Mouse (Mus musculus): Measurements from ENCODE around the gene Glg1.

- TF ChIP-seq CTCF (IDR thresholded peaks at IDR 0.05 in 2 of 3, conservative IDR thresholded peaks at IDR 0.05 in 1 of 3; ENCODE audit: control insufficient read depth in 1 of 3, insufficient read depth in 1 of 3, low read depth in 2 of 3, low read length in 3 of 3, poor library complexity in 1 of 3, severe bottlenecking in 1 of 3) (no peak), MAFK (IDR thresholded peaks at IDR 0.05; ENCODE audit: borderline replicate concordance, low read depth, low read length) (no peak), UBTF (IDR thresholded peaks at IDR 0.05; ENCODE audit: borderline replicate concordance, insufficient read depth, low read depth, low read length) (no peak), KAT2A (conservative IDR thresholded peaks at IDR 0.05; ENCODE audit: low read depth, low read length) (no peak), POLR2A (IDR thresholded peaks at IDR 0.05; ENCODE audit: control insufficient read depth in 1 of 2, insufficient read depth in 1 of 2, low read depth in 1 of 2, low read length in 2 of 2, poor library complexity in 1 of 2) (no peak), NELFE (IDR thresholded peaks at IDR 0.05; ENCODE audit: low read depth, low read length) (no peak), MEF2A (IDR thresholded peaks at IDR 0.05; ENCODE audit: extremely low read depth, insufficient replicate concordance, low read depth, low read length, poor library complexity, severe bottlenecking) (no peak), CHD1 (IDR thresholded peaks at IDR 0.05; ENCODE audit: low read depth, low read length) (no peak), EP300 (IDR thresholded peaks at IDR 0.05; ENCODE audit: low read depth in 1 of 2, low read length in 2 of 2) (no peak; a peak in 1 of 4 replicates), USF2 (IDR thresholded peaks at IDR 0.05; ENCODE audit: borderline replicate concordance in 1 of 2, insufficient read depth in 1 of 2, low read depth in 1 of 2, low read length in 2 of 2) (no peak), ETS1 (IDR thresholded peaks at IDR 0.05; ENCODE audit: low read depth, low read length) (no peak)
These were observed 896 bp downstream of the Glg1 start for GRCm38 (mm10) chr8:111258010-111258630.
